In genomic region chr2:174436076-174436701, GRCm38 (mm10) we compare ENCODE assay signal across 16 mouse cellular contexts. TPM values are rescaled to one million over a fixed set of nuclear protein-coding genes. Genes with fewer than 3 reads are reported as not detected.
DNase-seq lines count a peak whose midpoint lies in the region; ATAC-seq lines count a peak whose summit lies in the region.
"Had no signal": no experiment of that assay in that cellular context is flagged by ENCODE, and none has a peak within 500 bp of the region (broad histone marks: within the 10 kb centered on the region; RNA-seq: fewer than 3 reads in every experiment).

No protein-coding gene starts in this region.

- WGBS in midbrain, embryonic 11.5 days = 95% methylated on average over 25 of the region's 26 CpGs
- 93% methylated on average over 26 of the region's 26 CpGs for WGBS in midbrain, embryonic 15.5 days

- H3K36me3 ChIP-seq in midbrain, embryonic 11.5 days (ENCODE audit: control insufficient read depth, insufficient read depth, low read length) = peaks cover 3% of the 10 kb centered on the region; the same call in 1 of the 2 replicates
- no peaks in the 10 kb centered on the region for H3K36me3 ChIP-seq in midbrain, embryonic 15.5 days (replicated peaks)
- peaks cover 64% of the 10 kb centered on the region for H3K36me3 ChIP-seq in megakaryocyte, embryonic 14.5 days (replicated peaks; ENCODE audit: low read length)

- peak; percentile 6 to 31 for DNase-seq in adrenal gland, postnatal 36 days
- no peak for DNase-seq in adrenal gland, adult 18-20 months (ENCODE audit: low spot score in 2 of 2)
- DNase-seq in midbrain, embryonic 11.5 days (ENCODE audit: low spot score, missing footprints) = peak; percentile 4
- DNase-seq in cerebellum, postnatal 14 days = no peak
- no peak for DNase-seq in urinary bladder, postnatal 25 days (ENCODE audit: low spot score)
- no peak for DNase-seq in testis, postnatal 10 days (ENCODE audit: low spot score)
- DNase-seq: kidney, postnatal 14 days; lung, embryonic 14.5 days; thymus, postnatal 25 days had no signal

- peaks cover 16% of the 10 kb centered on the region; the same call in 1 of the 2 replicates for H3K4me1 ChIP-seq in midbrain, embryonic 11.5 days (ENCODE audit: control insufficient read depth, insufficient read depth, low read length)
- H3K4me1 ChIP-seq in midbrain, embryonic 15.5 days = peaks cover 21% of the 10 kb centered on the region
- peaks cover 76% of the 10 kb centered on the region for H3K4me1 ChIP-seq in megakaryocyte, embryonic 14.5 days

- H3K9ac ChIP-seq in midbrain, embryonic 11.5 days (ENCODE audit: low read length) = no peak overlapping the region
- no peak overlapping the region for H3K9ac ChIP-seq in midbrain, embryonic 15.5 days
- H3K9ac ChIP-seq: lung, embryonic 14.5 days had no signal

- H3K27me3 ChIP-seq in midbrain, embryonic 11.5 days (ENCODE audit: control insufficient read depth, insufficient read depth, low read length) = no peaks in the 10 kb centered on the region
- no peaks in the 10 kb centered on the region for H3K27me3 ChIP-seq in midbrain, embryonic 15.5 days (replicated peaks)
- H3K27me3 ChIP-seq in megakaryocyte, embryonic 14.5 days (replicated peaks) = no peaks in the 10 kb centered on the region

- ATAC-seq in midbrain, embryonic 11.5 days (ENCODE audit: low FRiP score) = no peak
- no peak for ATAC-seq in midbrain, embryonic 15.5 days (replicated peaks)

- H3K9me3 ChIP-seq in midbrain, embryonic 11.5 days (ENCODE audit: control insufficient read depth, low read length) = no peaks in the 10 kb centered on the region
- H3K9me3 ChIP-seq in midbrain, embryonic 15.5 days = no peaks in the 10 kb centered on the region
- no peaks in the 10 kb centered on the region for H3K9me3 ChIP-seq in megakaryocyte, embryonic 14.5 days

- no peak overlapping the region for H3K27ac ChIP-seq in midbrain, embryonic 11.5 days (ENCODE audit: low read depth, low read length)
- no peak overlapping the region for H3K27ac ChIP-seq in midbrain, embryonic 15.5 days

- no peak overlapping the region for H3K4me3 ChIP-seq in midbrain, embryonic 11.5 days (ENCODE audit: low read depth, low read length)
- H3K4me3 ChIP-seq in midbrain, embryonic 15.5 days = no peak overlapping the region
- peak overlapping the region; percentile 16 for H3K4me3 ChIP-seq in megakaryocyte, embryonic 14.5 days (replicated peaks)

- H3K4me2 ChIP-seq in midbrain, embryonic 11.5 days = no peak overlapping the region
- no peak overlapping the region for H3K4me2 ChIP-seq in midbrain, embryonic 15.5 days
- H3K4me2 ChIP-seq: lung, embryonic 14.5 days had no signal

RNA-seq across cellular contexts. Expression of gene Ctsz, which starts 2.6 kb away (rescaled TPM):
- 100 to 1,000 TPM; 153 to 175 TPM for total RNA-seq in adrenal gland, postnatal 36 days (2021)
- total RNA-seq in adrenal gland, adult 18-20 months (2021) = 100 to 1,000 TPM; 193 to 196 TPM
- polyA plus RNA-seq in midbrain, embryonic 11.5 days (2014; fragmentation: Nextera tagmentation; extraction: Ambion mirVana) = 93.7 and 102 TPM in 2 replicates
- polyA plus RNA-seq in midbrain, embryonic 15.5 days (2015; fragmentation: Nextera tagmentation; extraction: Ambion mirVana) = 63.8 and 79.7 TPM in 2 replicates
- polyA plus RNA-seq in megakaryocyte, embryonic 14.5 days (2012; ENCODE audit: insufficient read depth, low replicate concordance) = 145 and 269 TPM in 2 replicates

RNA-seq across cellular contexts. Expression of gene Tubb1, which starts 14.3 kb away (rescaled TPM):
- total RNA-seq in adrenal gland, postnatal 36 days (2021) = under 1 TPM; 0.40 to 0.86 TPM
- 1 to 10 TPM in 1 of 2 experiments, under 1 TPM in 1; 0.86 to 3.1 TPM for total RNA-seq in adrenal gland, adult 18-20 months (2021)
- 5.3 and 6.8 TPM in 2 replicates for polyA plus RNA-seq in midbrain, embryonic 11.5 days (2014; fragmentation: Nextera tagmentation; extraction: Ambion mirVana)
- polyA plus RNA-seq in midbrain, embryonic 15.5 days (2015; fragmentation: Nextera tagmentation; extraction: Ambion mirVana) = 0.50 and 0.79 TPM in 2 replicates
- polyA plus RNA-seq in megakaryocyte, embryonic 14.5 days (2012; ENCODE audit: insufficient read depth, low replicate concordance) = 11.2 and 32.6 TPM in 2 replicates
- total RNA-seq: gastrocnemius, adult 8-10 months; hematopoietic stem cell, adult 5-6 weeks; left cerebral cortex, postnatal 25 days had no signal
- polyA plus RNA-seq: C2C12; cortical plate, adult 2 months had no signal

RNA-seq across cellular contexts. Expression of gene Nelfcd, which starts 20.6 kb away (rescaled TPM):
- total RNA-seq in adrenal gland, postnatal 36 days (2021) = 10 to 100 TPM; 54.9 to 55.8 TPM
- total RNA-seq in adrenal gland, adult 18-20 months (2021) = 10 to 100 TPM; 47.1 to 55.3 TPM
- 163 and 164 TPM in 2 replicates for polyA plus RNA-seq in midbrain, embryonic 11.5 days (2014; fragmentation: Nextera tagmentation; extraction: Ambion mirVana)
- 114 and 118 TPM in 2 replicates for polyA plus RNA-seq in midbrain, embryonic 15.5 days (2015; fragmentation: Nextera tagmentation; extraction: Ambion mirVana)
- polyA plus RNA-seq in megakaryocyte, embryonic 14.5 days (2012; ENCODE audit: insufficient read depth, low replicate concordance) = 36.2 and 36.8 TPM in 2 replicates

RNA-seq across cellular contexts. Expression of gene Atp5e, which starts 27.7 kb away (rescaled TPM):
- total RNA-seq in adrenal gland, postnatal 36 days (2021) = 100 to 1,000 TPM; 528 to 595 TPM
- total RNA-seq in adrenal gland, adult 18-20 months (2021) = 100 to 1,000 TPM; 546 to 718 TPM
- polyA plus RNA-seq in midbrain, embryonic 11.5 days (2014; fragmentation: Nextera tagmentation; extraction: Ambion mirVana) = 694 and 705 TPM in 2 replicates
- 656 and 712 TPM in 2 replicates for polyA plus RNA-seq in midbrain, embryonic 15.5 days (2015; fragmentation: Nextera tagmentation; extraction: Ambion mirVana)
- polyA plus RNA-seq in megakaryocyte, embryonic 14.5 days (2012; ENCODE audit: insufficient read depth, low replicate concordance) = 161 and 328 TPM in 2 replicates

RNA-seq across cellular contexts. Expression of gene Prelid3b, which starts 36.7 kb away (rescaled TPM):
- total RNA-seq in adrenal gland, postnatal 36 days (2021) = 100 to 1,000 TPM; 121 to 124 TPM
- total RNA-seq in adrenal gland, adult 18-20 months (2021) = 100 to 1,000 TPM; 118 to 119 TPM
- polyA plus RNA-seq in midbrain, embryonic 11.5 days (2014; fragmentation: Nextera tagmentation; extraction: Ambion mirVana) = 129 and 130 TPM in 2 replicates
- polyA plus RNA-seq in midbrain, embryonic 15.5 days (2015; fragmentation: Nextera tagmentation; extraction: Ambion mirVana) = 108 and 113 TPM in 2 replicates
- 4.1 and 30.0 TPM in 2 replicates for polyA plus RNA-seq in megakaryocyte, embryonic 14.5 days (2012; ENCODE audit: insufficient read depth, low replicate concordance)

Comparison
In these comparisons a context has a peak if more than half of its experiments do, and no peak if none do; other contexts are left out.
1. DNase-seq: peak in adrenal gland, postnatal 36 days (2 of 2) and midbrain, embryonic 11.5 days (single experiment); none in adrenal gland, adult 18-20 months (0 of 2), cerebellum, postnatal 14 days (0 of 2), urinary bladder, postnatal 25 days (single experiment) and testis, postnatal 10 days (single experiment).